Mouse (Mus musculus): Measurements from ENCODE around the gene Sos1. TPM values are rescaled to one million over a fixed set of nuclear protein-coding genes. Genes with fewer than 3 reads are reported as not detected.

Sos1 gene
- total RNA-seq (2012; rRNA removed) (4.7 TPM in 2 replicates), total RNA-seq (2014; rRNA removed) (3.6 and 4.0 TPM in 2 replicates), polyA plus RNA-seq (2012; ENCODE audit: insufficient read length, low read depth) (9.5 and 10.7 TPM in 2 replicates)

DNA sequence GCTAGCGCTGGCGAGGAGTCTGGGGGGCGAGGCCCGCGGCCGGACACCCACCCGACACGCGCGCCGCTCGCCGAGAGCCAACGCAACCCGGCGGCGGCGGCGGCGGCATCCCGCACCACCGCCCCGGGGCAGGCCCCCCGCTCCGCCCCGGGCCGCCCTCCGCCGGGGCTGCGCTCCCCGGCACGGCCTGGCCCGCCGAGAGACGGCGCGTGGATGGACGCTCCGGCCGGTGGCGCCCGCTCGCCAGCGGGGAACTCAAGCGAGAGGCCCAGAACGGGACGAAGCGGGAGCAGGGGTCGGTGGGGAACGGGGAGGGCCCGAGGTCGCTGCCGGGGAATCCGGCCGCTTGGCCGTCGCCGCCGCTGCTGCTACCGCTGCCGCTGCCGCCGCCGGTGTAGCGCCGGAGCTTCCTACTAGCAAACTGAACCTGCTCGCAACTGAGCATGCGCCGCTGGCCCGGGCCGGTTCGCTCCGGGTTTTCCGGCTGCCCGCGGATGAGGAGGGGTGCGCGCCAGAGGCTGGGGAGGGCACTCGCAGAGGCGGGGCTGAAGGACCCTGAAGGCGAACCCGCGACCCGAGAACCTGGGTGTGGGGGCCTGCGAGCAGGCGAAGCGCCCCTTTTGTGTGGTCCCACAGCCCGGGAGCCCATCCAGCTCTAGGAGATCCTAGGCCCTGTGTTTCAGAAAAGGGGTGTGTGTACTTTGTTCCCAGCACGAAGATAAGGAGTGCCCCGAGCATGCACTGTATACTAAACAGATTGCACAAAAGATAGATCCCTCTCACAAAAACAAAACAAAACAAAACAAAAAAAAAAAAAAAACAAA is at the start of gene Sos1:
Gene Sos1, minus strand, starts transcription at position 423 of the 824 bp plus-strand sequence.
- Histone ChIP-seq H3K4me3 (replicated peaks in 1 of 3; ENCODE audit: low read depth in 2 of 3, low read length in 2 of 3, poor library complexity in 1 of 3) (peak within 1 kb of the TSS; percentile 80 to 87 (median 86)), H3K79me2 (replicated peaks; ENCODE audit: control insufficient read depth, extremely low read depth, insufficient read depth, poor library complexity, severe bottlenecking) (peaks cover 44% of the 10 kb centered on the region), H3K27me3 (replicated peaks) (no peaks in the 10 kb centered on the region), H3K4me2 (ENCODE audit: insufficient read depth, low read depth, poor library complexity, severe bottlenecking) (peak within 1 kb of the TSS; percentile 88), H3K9ac (ENCODE audit: insufficient read depth, low read depth) (peak within 1 kb of the TSS; percentile 88), H3K36me3 (replicated peaks in 1 of 2; ENCODE audit: control insufficient read depth in 1 of 2, insufficient read depth in 1 of 2, low read length in 1 of 2) (peaks cover 3 to 7% of the 10 kb centered on the region in 2 experiments), H3K27ac (ENCODE audit: insufficient read depth, low read depth) (peak within 1 kb of the TSS; percentile 91), H3K9me3 (replicated peaks; ENCODE audit: low read length) (no peaks in the 10 kb centered on the region), H3K4me1 (ENCODE audit: control insufficient read depth in 1 of 2, insufficient read depth in 2 of 2) (peaks cover 6 to 44% of the 10 kb centered on the region in 2 experiments; a peak in 3 of 4 replicates)
- peak; percentile 89 for DNase-seq (ENCODE audit: extremely low read depth)
- in situ Hi-C loops (cut with MboI; ENCODE audit: low pct_ligation_motif_present, low pct_unique_long_range_greater_than_20kb, low sequenced_read_pairs): loop anchor here (10.0 kb wide), 1 partner anchor 75 kb away; no protein-coding TSS in a partner anchor
- TF ChIP-seq MEF2A (IDR thresholded peaks at IDR 0.05; ENCODE audit: borderline replicate concordance, low read depth, low read length) (peak; percentile 50; the same call in 1 of the 2 replicates), TCF12 (IDR thresholded peaks at IDR 0.05; ENCODE audit: low read depth, low read length) (peak; percentile 91), GABPA (IDR thresholded peaks at IDR 0.05; ENCODE audit: insufficient replicate concordance, low read depth, low read length) (no peak), MAX (IDR thresholded peaks at IDR 0.05; ENCODE audit: low read length) (peak; percentile 6), JUN (IDR thresholded peaks at IDR 0.05; ENCODE audit: insufficient read depth, low read depth, low read length) (no peak), BHLHE40 (IDR thresholded peaks at IDR 0.05; ENCODE audit: low read depth, low read length) (no peak), CTCF (conservative IDR thresholded peaks at IDR 0.05 in 1 of 2, IDR thresholded peaks at IDR 0.05 in 1 of 2; ENCODE audit: low read depth in 2 of 2, low read length in 2 of 2) (no peak), MAZ (IDR thresholded peaks at IDR 0.05; ENCODE audit: low read depth, low read length) (peak; percentile 87), UBTF (IDR thresholded peaks at IDR 0.05; ENCODE audit: low read depth, low read length) (peak; percentile 94; the same call in 1 of the 2 replicates), NRF1 (IDR thresholded peaks at IDR 0.05; ENCODE audit: low read depth, low read length) (peak; percentile 91), PAX5 (IDR thresholded peaks at IDR 0.05; ENCODE audit: low read length) (no peak), POLR2A (IDR thresholded peaks at IDR 0.05; ENCODE audit: low read depth, low read length) (peak; percentile 79), ZMIZ1 (IDR thresholded peaks at IDR 0.05; ENCODE audit: low read depth, low read length) (peak; percentile 50; the same call in 1 of the 2 replicates), HCFC1 (IDR thresholded peaks at IDR 0.05; ENCODE audit: low read depth, low read length) (peak; percentile 74), ELF1 (IDR thresholded peaks at IDR 0.05; ENCODE audit: low read depth, low read length) (peak; percentile 74), CHD2 (IDR thresholded peaks at IDR 0.05; ENCODE audit: low read length) (no peak), NELFE (IDR thresholded peaks at IDR 0.05; ENCODE audit: low read depth, low read length) (peak; percentile 61)
- dilution Hi-C loops (cut with MboI; ENCODE audit: extremely low pct_ligation_motif_present, extremely low pct_unique_long_range_greater_than_20kb, low sequenced_read_pairs): no loop called here

DNA sequence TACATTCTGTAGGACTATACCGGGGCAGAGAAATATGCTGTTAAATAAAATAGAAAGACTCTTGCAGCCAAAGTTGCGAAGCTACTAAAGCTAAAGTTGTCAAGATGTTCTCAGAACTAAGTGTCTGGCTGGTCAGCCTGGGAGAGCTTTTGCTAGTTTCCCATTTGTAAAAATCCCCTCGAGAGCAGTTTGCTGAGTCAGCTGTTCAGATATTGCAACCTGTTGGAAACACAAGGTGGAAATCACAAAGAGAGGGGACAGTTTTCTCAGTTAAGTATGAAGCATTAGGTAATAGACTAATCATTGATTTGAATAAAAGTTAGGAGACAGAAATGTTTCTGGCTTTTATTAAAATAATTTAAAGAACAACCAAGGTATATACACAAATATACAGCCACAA is 43.0 kb upstream of the Sos1 start:
- dilution Hi-C loops (cut with MboI; ENCODE audit: extremely low pct_ligation_motif_present, extremely low pct_unique_long_range_greater_than_20kb, low sequenced_read_pairs): no loop called here
- peaks cover 0 to 4% of the 10 kb centered on the region in 2 experiments for H3K36me3 ChIP-seq (replicated peaks in 1 of 2; ENCODE audit: control insufficient read depth in 1 of 2, insufficient read depth in 1 of 2, low read length in 1 of 2)
- H3K4me3 ChIP-seq (replicated peaks in 1 of 3; ENCODE audit: low read depth in 2 of 3, low read length in 2 of 3, poor library complexity in 1 of 3): no peak overlapping the region
- no peak overlapping the region for H3K9ac ChIP-seq (ENCODE audit: insufficient read depth, low read depth)
- no peaks in the 10 kb centered on the region for H3K79me2 ChIP-seq (replicated peaks; ENCODE audit: control insufficient read depth, extremely low read depth, insufficient read depth, poor library complexity, severe bottlenecking)
- H3K27ac ChIP-seq (ENCODE audit: insufficient read depth, low read depth): no peak overlapping the region
- no peaks in the 10 kb centered on the region for H3K9me3 ChIP-seq (replicated peaks; ENCODE audit: low read length)
- TF ChIP-seq GABPA (IDR thresholded peaks at IDR 0.05; ENCODE audit: insufficient replicate concordance, low read depth, low read length) (no peak), NELFE (IDR thresholded peaks at IDR 0.05; ENCODE audit: low read depth, low read length) (no peak), MAX (IDR thresholded peaks at IDR 0.05; ENCODE audit: low read length) (no peak), MAFK (IDR thresholded peaks at IDR 0.05; ENCODE audit: insufficient replicate concordance, low read length) (peak; percentile 97), E2F4 (IDR thresholded peaks at IDR 0.05; ENCODE audit: insufficient replicate concordance, low read depth, low read length) (no peak)
- peaks cover 0 to 3% of the 10 kb centered on the region in 2 experiments; a peak in 1 of 4 replicates for H3K4me1 ChIP-seq (ENCODE audit: control insufficient read depth in 1 of 2, insufficient read depth in 2 of 2)
- no peak for DNase-seq (ENCODE audit: extremely low read depth)
- no peaks in the 10 kb centered on the region for H3K27me3 ChIP-seq (replicated peaks)
- no peak overlapping the region for H3K4me2 ChIP-seq (ENCODE audit: insufficient read depth, low read depth, poor library complexity, severe bottlenecking)
- in situ Hi-C loops (cut with MboI; ENCODE audit: low pct_ligation_motif_present, low pct_unique_long_range_greater_than_20kb, low sequenced_read_pairs): no loop called here

All from CH12.LX (cell line).